Mouse (Mus musculus): Measurements from ENCODE around the gene Gm6657. TPM values are rescaled to one million over a fixed set of nuclear protein-coding genes. Genes with fewer than 3 reads are reported as not detected.
A peak's percentile ranks its signal among the peaks of the same experiment; 100 is the strongest.

Gm6657 gene
- total RNA-seq, 2 experiments from 2014 or later, result not detected

- TF ChIP-seq CTCF (IDR thresholded peaks at IDR 0.05), result peak; percentile 13; the same call in 1 of the 2 replicates
- intact Hi-C loops (cut with DNase I), result loop anchor here (10.0 kb wide), 2 partner anchors 89 to 991 kb away; partner anchors contain the start of gene Fut8
- H3K27ac ChIP-seq, result peak within 1 kb of the TSS; percentile 96
- DNase-seq, result peak; percentile 93
- peak within 1 kb of the TSS; percentile 100 for H3K4me3 ChIP-seq
These were observed 31.9 kb downstream of the Gm6657 start, which contains the start of gene Gphn for GRCm38 (mm10) chr12:78225707-78226518. Gene Gphn (plus strand): TSS chr12:78226379.

GRCm38 (mm10) chr12:78226519-78226875 is 32.5 kb downstream of the Gm6657 start:
- Histone ChIP-seq H3K27ac (peak overlapping the region; percentile 96), H3K4me3 (peak overlapping the region; percentile 100)
- no peak for TF ChIP-seq CTCF (IDR thresholded peaks at IDR 0.05)
- DNase-seq, result peak; percentile 93
- intact Hi-C loops (cut with DNase I), result loop anchor here (10.0 kb wide), 2 partner anchors 88 to 992 kb away; partner anchors contain the start of gene Fut8

- intact Hi-C loops (cut with DNase I), result loop anchor here (10.0 kb wide), 2 partner anchors 88 to 992 kb away; partner anchors contain the start of gene Fut8
- Histone ChIP-seq H3K4me3 (peak overlapping the region; percentile 100), H3K27ac (peak overlapping the region; percentile 96)
- DNase-seq, result peak; percentile 67
- no peak for TF ChIP-seq CTCF (IDR thresholded peaks at IDR 0.05)
These were observed 33.2 kb downstream of the Gm6657 start for GRCm38 (mm10) chr12:78227021-78227932.

GRCm38 (mm10) chr12:78228139-78228538 is 34.1 kb downstream of the Gm6657 start:
- peak overlapping the region; percentile 100 for H3K4me3 ChIP-seq

GRCm38 (mm10) chr12:78232560-78232959 is 38.5 kb downstream of the Gm6657 start:
- intact Hi-C loops (cut with DNase I), result no loop called here
- no peak for DNase-seq
- Histone ChIP-seq H3K4me3 (no peak overlapping the region), H3K27ac (no peak overlapping the region)
- TF ChIP-seq CTCF (IDR thresholded peaks at IDR 0.05), result no peak

More at GRCm38 (mm10) chr12:78228139-78228538, 34.1 kb downstream of the Gm6657 start:
- TF ChIP-seq CTCF (IDR thresholded peaks at IDR 0.05), result no peak
- no peak for DNase-seq
- H3K27ac ChIP-seq, result peak overlapping the region; percentile 96
- intact Hi-C loops (cut with DNase I), result loop anchor here (10.0 kb wide), 2 partner anchors 87 to 993 kb away; partner anchors contain the start of gene Fut8

- DNase-seq, result no peak
- TF ChIP-seq CTCF (IDR thresholded peaks at IDR 0.05), result no peak
- H3K4me3 ChIP-seq, result peak overlapping the region; percentile 23; the same call in 1 of the 2 replicates
- intact Hi-C loops (cut with DNase I), result no loop called here
- H3K27ac ChIP-seq, result peak overlapping the region; percentile 67
These were observed 54.3 kb downstream of the Gm6657 start for GRCm38 (mm10) chr12:78248366-78248765.

- intact Hi-C loops (cut with DNase I), result no loop called here
- H3K27ac ChIP-seq, result peak overlapping the region; percentile 67
- no peak overlapping the region for H3K4me3 ChIP-seq
- TF ChIP-seq CTCF (IDR thresholded peaks at IDR 0.05), result no peak
- no peak for DNase-seq
These were observed 55.1 kb downstream of the Gm6657 start for GRCm38 (mm10) chr12:78249151-78249550.

Other genes starting within 250 kb of the Gm6657 start
- gene Gphn, start 32.1 kb downstream of the Gm6657 start, total RNA-seq (2021), result 10 to 100 TPM; 31.5 to 32.3 TPM

All from gastrocnemius, adult 2 months (tissue).